Mouse (Mus musculus): ENCODE results near the gene Dag1. TPM values are rescaled to one million over a fixed set of nuclear protein-coding genes. Genes with fewer than 3 reads are reported as not detected.
"Not testable (repeated sequence)": the region's sequence is repeated elsewhere in the genome, so short reads cannot be mapped to it uniquely, and the experiment has no call there.

Gene Dag1
- polyA plus RNA-seq, 1 experiment from 2014 or later: 188 TPM

GRCm38 (mm10) chr9:108198621-108199020 lies 65.1 kb downstream of the Dag1 start:
- H3K36me3 ChIP-seq: no peaks in the 10 kb centered on the region
- H3K4me3 ChIP-seq: no peak overlapping the region
- no peaks in the 10 kb centered on the region for H3K27me3 ChIP-seq (replicated peaks)
- H3K9ac ChIP-seq: no peak overlapping the region
- ATAC-seq (ENCODE audit: insufficient number of reproducible peaks, low FRiP score): no peak
- no peak overlapping the region for H3K27ac ChIP-seq (ENCODE audit: poor library complexity, severe bottlenecking)
- H3K4me1 ChIP-seq (replicated peaks): peaks cover 27% of the 10 kb centered on the region
- H3K9me3 ChIP-seq (replicated peaks): no peaks in the 10 kb centered on the region
- no peak overlapping the region for H3K4me2 ChIP-seq
- 47% methylated on average over 4 of the region's 4 CpGs for WGBS

GRCm38 (mm10) chr9:108196920-108197677 lies 66.7 kb downstream of the Dag1 start:
- no peak overlapping the region for H3K4me3 ChIP-seq
- no peak for ATAC-seq (ENCODE audit: insufficient number of reproducible peaks, low FRiP score)
- H3K4me2 ChIP-seq: peak overlapping the region; percentile 56
- 0 out of 2 replicates have a peak overlapping the region, but pooled peaks have one; percentile 5 for H3K27ac ChIP-seq (ENCODE audit: poor library complexity, severe bottlenecking)
- no peaks in the 10 kb centered on the region for H3K9me3 ChIP-seq (replicated peaks)
- no peaks in the 10 kb centered on the region for H3K36me3 ChIP-seq
- 33% methylated on average over 24 of the region's 24 CpGs for WGBS
- H3K4me1 ChIP-seq (replicated peaks): peaks cover 22% of the 10 kb centered on the region
- H3K9ac ChIP-seq: 0 out of 2 replicates have a peak overlapping the region, but pooled peaks have one; percentile 16
- H3K27me3 ChIP-seq (replicated peaks): peaks cover 11% of the 10 kb centered on the region; the same call in 1 of the 2 replicates

GRCm38 (mm10) chr9:108196222-108196621 lies 67.5 kb downstream of the Dag1 start:
- WGBS: 61% methylated on average over 6 of the region's 6 CpGs
- not testable (repeated sequence) for H3K4me3 ChIP-seq; ATAC-seq (ENCODE audit: insufficient number of reproducible peaks, low FRiP score); H3K27ac ChIP-seq (ENCODE audit: poor library complexity, severe bottlenecking); H3K36me3 ChIP-seq; H3K9ac ChIP-seq; H3K4me2 ChIP-seq; H3K9me3 ChIP-seq (replicated peaks)
- Histone ChIP-seq H3K27me3 (replicated peaks) (peaks cover 17% of the 10 kb centered on the region), H3K4me1 (replicated peaks) (peaks cover 20% of the 10 kb centered on the region)

- H3K27me3 ChIP-seq (replicated peaks): peaks cover 64% of the 10 kb centered on the region
- 2% methylated on average over 89 of the region's 91 CpGs for WGBS
- no peak within 1 kb of the TSS for H3K27ac ChIP-seq (ENCODE audit: poor library complexity, severe bottlenecking)
- peak; percentile 57 for ATAC-seq (ENCODE audit: insufficient number of reproducible peaks, low FRiP score)
- H3K9me3 ChIP-seq (replicated peaks): no peaks in the 10 kb centered on the region
- H3K4me3 ChIP-seq: peak within 1 kb of the TSS; percentile 64
- H3K9ac ChIP-seq: peak within 1 kb of the TSS; percentile 32; the same call in 1 of the 2 replicates
- peak within 1 kb of the TSS; percentile 98 for H3K4me2 ChIP-seq
- H3K36me3 ChIP-seq: no peaks in the 10 kb centered on the region
- H3K4me1 ChIP-seq (replicated peaks): peaks cover 4% of the 10 kb centered on the region; the same call in 1 of the 2 replicates
These were observed 73.7 kb downstream of the Dag1 start, which contains the start of gene Bsn for GRCm38 (mm10) chr9:108189787-108190679. Bsn (minus strand) TSS chr9:108190384.

GRCm38 (mm10) chr9:108189488-108189786 lies 74.3 kb downstream of the Dag1 start:
- no peak for ATAC-seq (ENCODE audit: insufficient number of reproducible peaks, low FRiP score)
- Histone ChIP-seq H3K27ac (ENCODE audit: poor library complexity, severe bottlenecking) (no peak overlapping the region), H3K4me2 (peak overlapping the region; percentile 98), H3K9ac (no peak overlapping the region), H3K27me3 (replicated peaks) (peaks cover 64% of the 10 kb centered on the region), H3K36me3 (no peaks in the 10 kb centered on the region), H3K4me3 (peak overlapping the region; percentile 64; the same call in 1 of the 2 replicates), H3K9me3 (replicated peaks) (no peaks in the 10 kb centered on the region), H3K4me1 (replicated peaks) (peaks cover 4% of the 10 kb centered on the region; the same call in 1 of the 2 replicates)
- WGBS: 38% methylated on average over 5 of the region's 5 CpGs

GRCm38 (mm10) chr9:108189023-108189422 lies 74.7 kb downstream of the Dag1 start:
- Histone ChIP-seq H3K27me3 (replicated peaks) (peaks cover 64% of the 10 kb centered on the region), H3K27ac (ENCODE audit: poor library complexity, severe bottlenecking) (no peak overlapping the region), H3K9ac (no peak overlapping the region), H3K4me3 (no peak overlapping the region), H3K36me3 (no peaks in the 10 kb centered on the region), H3K9me3 (replicated peaks) (no peaks in the 10 kb centered on the region), H3K4me2 (no peak overlapping the region), H3K4me1 (replicated peaks) (peaks cover 7% of the 10 kb centered on the region)
- WGBS: 73% methylated on average over 7 of the region's 7 CpGs
- no peak for ATAC-seq (ENCODE audit: insufficient number of reproducible peaks, low FRiP score)

GRCm38 (mm10) chr9:108188511-108188910 lies 75.2 kb downstream of the Dag1 start:
- no peak overlapping the region for H3K27ac ChIP-seq (ENCODE audit: poor library complexity, severe bottlenecking)
- H3K4me1 ChIP-seq (replicated peaks): peaks cover 12% of the 10 kb centered on the region
- no peaks in the 10 kb centered on the region for H3K9me3 ChIP-seq (replicated peaks)
- no peak for ATAC-seq (ENCODE audit: insufficient number of reproducible peaks, low FRiP score)
- no peak overlapping the region for H3K4me3 ChIP-seq
- peaks cover 64% of the 10 kb centered on the region for H3K27me3 ChIP-seq (replicated peaks)
- H3K36me3 ChIP-seq: no peaks in the 10 kb centered on the region
- no peak overlapping the region for H3K9ac ChIP-seq
- H3K4me2 ChIP-seq: no peak overlapping the region
- WGBS: 73% methylated on average over 8 of the region's 8 CpGs

- ATAC-seq (ENCODE audit: insufficient number of reproducible peaks, low FRiP score): no peak
- 23% methylated on average over 6 of the region's 6 CpGs for WGBS
- no peak overlapping the region for H3K9ac ChIP-seq
- peaks cover 56% of the 10 kb centered on the region for H3K27me3 ChIP-seq (replicated peaks)
- no peak overlapping the region for H3K4me2 ChIP-seq
- H3K4me3 ChIP-seq: no peak overlapping the region
- H3K4me1 ChIP-seq (replicated peaks): peaks cover 16% of the 10 kb centered on the region
- no peak overlapping the region for H3K27ac ChIP-seq (ENCODE audit: poor library complexity, severe bottlenecking)
- no peaks in the 10 kb centered on the region for H3K36me3 ChIP-seq
- H3K9me3 ChIP-seq (replicated peaks): no peaks in the 10 kb centered on the region
These were observed 76.1 kb downstream of the Dag1 start for GRCm38 (mm10) chr9:108187616-108188015.

- WGBS: 76% methylated on average over 8 of the region's 8 CpGs
- Histone ChIP-seq H3K9me3 (replicated peaks) (no peaks in the 10 kb centered on the region), H3K4me2 (no peak overlapping the region), H3K4me1 (replicated peaks) (peaks cover 16% of the 10 kb centered on the region), H3K9ac (no peak overlapping the region), H3K27ac (ENCODE audit: poor library complexity, severe bottlenecking) (no peak overlapping the region), H3K4me3 (no peak overlapping the region), H3K36me3 (no peaks in the 10 kb centered on the region), H3K27me3 (replicated peaks) (peaks cover 43% of the 10 kb centered on the region)
- ATAC-seq (ENCODE audit: insufficient number of reproducible peaks, low FRiP score): no peak
These were observed 78.0 kb downstream of the Dag1 start for GRCm38 (mm10) chr9:108185786-108186185.

GRCm38 (mm10) chr9:108183531-108183994 lies 80.2 kb downstream of the Dag1 start:
- H3K36me3 ChIP-seq: no peaks in the 10 kb centered on the region
- peaks cover 12% of the 10 kb centered on the region for H3K4me1 ChIP-seq (replicated peaks)
- no peak overlapping the region for H3K4me2 ChIP-seq
- WGBS: 82% methylated on average over 19 of the region's 19 CpGs
- H3K4me3 ChIP-seq: no peak overlapping the region
- no peak for ATAC-seq (ENCODE audit: insufficient number of reproducible peaks, low FRiP score)
- peaks cover 22% of the 10 kb centered on the region for H3K27me3 ChIP-seq (replicated peaks)
- H3K9me3 ChIP-seq (replicated peaks): no peaks in the 10 kb centered on the region
- H3K9ac ChIP-seq: no peak overlapping the region
- no peak overlapping the region for H3K27ac ChIP-seq (ENCODE audit: poor library complexity, severe bottlenecking)

All from heart, embryonic 12.5 days (tissue).